Mouse (Mus musculus) lung, embryonic 15.5 days (tissue): ENCODE results near the gene Olfr93. TPM values are rescaled to one million over a fixed set of nuclear protein-coding genes. Genes with fewer than 3 reads are reported as not detected.

Experiments used
- ATAC-seq: fragments of 200-750 bp; cut with Nextera tagmentation; 2 replicates; pipeline ENCODE4 v1.8.0; 2017; ENCODE audit warnings: moderate number of reproducible peaks, borderline replicate concordance; ENCODE audit not compliant: low FRiP score, low TSS enrichment; ENCODE audit errors: extremely low read depth
- H3K27ac ChIP-seq: fragments of 300-500 bp; sonication (generic); 2 replicates; pipeline ENCODE4 v1.5.1; 2015; ENCODE audit warnings: moderate library complexity, mild to moderate bottlenecking, inconsistent platforms
- H3K27me3 ChIP-seq: fragments of 300-500 bp; sonication (generic); 2 replicates; pipeline ENCODE4 v1.6.1; 2015; ENCODE audit warnings: inconsistent platforms
- H3K36me3 ChIP-seq: fragments of 300-500 bp; sonication (generic); 2 replicates; pipeline ENCODE4 v1.6.1; 2015; ENCODE audit warnings: inconsistent platforms
- H3K4me1 ChIP-seq: fragments of 300-500 bp; sonication (generic); 2 replicates; pipeline ENCODE4 v1.6.1; 2015; ENCODE audit warnings: inconsistent platforms
- H3K4me2 ChIP-seq: fragments of 300-500 bp; sonication (generic); 2 replicates; pipeline ENCODE4 v1.6.1; 2015; ENCODE audit warnings: inconsistent platforms, mild to moderate bottlenecking, moderate library complexity
- H3K4me3 ChIP-seq: fragments of 300-500 bp; sonication (generic); 2 replicates; pipeline ENCODE4 v1.5.1; 2015; ENCODE audit warnings: mild to moderate bottlenecking, inconsistent platforms
- H3K9ac ChIP-seq: fragments of 300-500 bp; sonication (generic); 2 replicates; pipeline ENCODE4 v1.6.1; 2015; ENCODE audit warnings: inconsistent platforms
- H3K9me3 ChIP-seq: fragments of 300-500 bp; sonication (generic); 2 replicates; pipeline ENCODE4 v1.6.1; 2016; ENCODE audit warnings: inconsistent platforms
- WGBS: fragments of 180-500 bp; shearing (Covaris S2); methylation state at CpG from one replicate; pipeline ENCODE4 v1.1.7; 2015; 5-methylcytosine and 5-hydroxymethylcytosine counted together
- polyA plus RNA-seq: library from polyadenylated mRNA; unstranded; fragments of >200 nt; fragmentation: Nextera tagmentation; extraction: Ambion mirVana; gene quantifications from 2 replicates; pipeline ENCODE4 v1.2.1, GENCODE M21; 2015

Olfr93 gene
- polyA plus RNA-seq, 1 experiment from 2014 or later: not detected

DNA sequence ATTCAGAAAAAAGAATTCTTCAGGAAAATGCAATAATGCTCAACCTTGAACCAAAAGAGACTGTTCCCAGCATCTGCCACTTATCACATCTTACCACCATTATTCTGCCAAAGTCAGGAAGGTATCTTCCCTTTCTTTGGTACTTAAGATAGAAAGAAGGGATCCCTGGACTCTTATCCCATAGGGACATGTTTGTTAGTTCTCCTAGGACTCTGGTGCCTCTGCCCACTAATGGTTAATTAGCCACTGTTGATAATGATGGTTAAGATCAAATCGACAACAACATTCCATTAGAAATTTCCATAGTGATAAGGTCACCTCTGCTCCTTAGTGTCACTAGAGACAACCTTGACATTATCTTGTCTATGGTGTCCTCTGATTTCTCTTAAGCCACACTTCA, 63.1 kb downstream of the Olfr93 start, which contains the start of gene Olfr91:
Gene Olfr91, minus strand, starts transcription at position 101 of the 400 bp plus-strand sequence.
- no peaks in the 10 kb centered on the region for H3K4me1 ChIP-seq
- no peak within 1 kb of the TSS for H3K9ac ChIP-seq
- 69% methylated on average over 1 of the region's 1 CpGs for WGBS
- no peak within 1 kb of the TSS for H3K4me3 ChIP-seq
- H3K27me3 ChIP-seq: no peaks in the 10 kb centered on the region
- no peak for ATAC-seq
- H3K36me3 ChIP-seq: no peaks in the 10 kb centered on the region
- no peaks in the 10 kb centered on the region for H3K9me3 ChIP-seq
- no peak within 1 kb of the TSS for H3K4me2 ChIP-seq
- no peak within 1 kb of the TSS for H3K27ac ChIP-seq

GRCm38 (mm10) chr17:37093289-37093688, 68.0 kb downstream of the Olfr93 start:
- H3K4me2 ChIP-seq: no peak overlapping the region
- H3K36me3 ChIP-seq: no peaks in the 10 kb centered on the region
- H3K27me3 ChIP-seq: no peaks in the 10 kb centered on the region
- 65% methylated on average over 5 of the region's 5 CpGs for WGBS
- H3K9me3 ChIP-seq: no peaks in the 10 kb centered on the region
- H3K4me3 ChIP-seq: no peak overlapping the region
- no peak for ATAC-seq
- H3K9ac ChIP-seq: no peak overlapping the region
- H3K4me1 ChIP-seq: no peaks in the 10 kb centered on the region
- no peak overlapping the region for H3K27ac ChIP-seq

GRCm38 (mm10) chr17:37092198-37092597, 69.1 kb downstream of the Olfr93 start:
- no peaks in the 10 kb centered on the region for H3K4me1 ChIP-seq
- WGBS: 67% methylated on average over 1 of the region's 1 CpGs
- no peaks in the 10 kb centered on the region for H3K9me3 ChIP-seq
- H3K4me2 ChIP-seq: no peak overlapping the region
- no peak overlapping the region for H3K4me3 ChIP-seq
- H3K9ac ChIP-seq: no peak overlapping the region
- no peak for ATAC-seq
- H3K27ac ChIP-seq: no peak overlapping the region
- H3K27me3 ChIP-seq: no peaks in the 10 kb centered on the region
- H3K36me3 ChIP-seq: no peaks in the 10 kb centered on the region

Other genes with a start within 250 kb of the Olfr93 start
- gene Rnf39, start 218.6 kb downstream of the Olfr93 start, polyA plus RNA-seq: 0.43 and 1.1 TPM in 2 replicates
- gene Ppp1r11, start 209.8 kb downstream of the Olfr93 start, polyA plus RNA-seq: 104 and 113 TPM in 2 replicates
- 98.4 and 102 TPM in 2 replicates for gene Znrd1, start 202.9 kb downstream of the Olfr93 start, polyA plus RNA-seq
- gene Znrd1as, start 202.9 kb downstream of the Olfr93 start, polyA plus RNA-seq: 5.2 and 6.7 TPM in 2 replicates
- gene 2410137M14Rik, start 180.3 kb downstream of the Olfr93 start, polyA plus RNA-seq: not detected in 2 replicates
- 0.40 and 0.48 TPM in 2 replicates for gene H2-M5, start 172.0 kb downstream of the Olfr93 start, polyA plus RNA-seq
- 77.9 and 79.8 TPM in 2 replicates for gene Zfp57, start 160.3 kb downstream of the Olfr93 start, polyA plus RNA-seq
- gene Mog, start 138.1 kb downstream of the Olfr93 start, polyA plus RNA-seq: 0.14 TPM in 1 of 2 replicates, not detected in the other
- gene Gabbr1, start 115.5 kb downstream of the Olfr93 start, polyA plus RNA-seq: 9.4 and 9.7 TPM in 2 replicates
- gene Olfr90, start 73.0 kb downstream of the Olfr93 start, polyA plus RNA-seq: not detected in 2 replicates
- gene Olfr91, start 63.2 kb downstream of the Olfr93 start, polyA plus RNA-seq: not detected in 2 replicates
- gene Olfr92, start 41.4 kb downstream of the Olfr93 start, polyA plus RNA-seq: not detected in 2 replicates
- gene Ubd, start 32.4 kb upstream of the Olfr93 start, polyA plus RNA-seq: 0.86 TPM in 1 of 2 replicates, not detected in the other
- gene Olfr94, start 39.5 kb upstream of the Olfr93 start, polyA plus RNA-seq: not detected in 2 replicates
- gene Olfr95, start 51.6 kb upstream of the Olfr93 start, polyA plus RNA-seq: not detected in 2 replicates
- gene Olfr96, start 58.7 kb upstream of the Olfr93 start, polyA plus RNA-seq: not detected in 2 replicates
- not detected in 2 replicates for gene Olfr97, start 75.8 kb upstream of the Olfr93 start, polyA plus RNA-seq
- gene Olfr98, start 102.3 kb upstream of the Olfr93 start, polyA plus RNA-seq: not detected in 2 replicates
- 2.2 and 3.0 TPM in 2 replicates for gene H2-M3, start 108.7 kb upstream of the Olfr93 start, polyA plus RNA-seq
- not detected in 2 replicates for gene Olfr99, start 122.0 kb upstream of the Olfr93 start, polyA plus RNA-seq
- not detected in 2 replicates for gene Olfr101, start 142.8 kb upstream of the Olfr93 start, polyA plus RNA-seq
- gene Olfr102, start 155.6 kb upstream of the Olfr93 start, polyA plus RNA-seq: not detected in 2 replicates
- not detected in 2 replicates for gene Olfr103, start 178.2 kb upstream of the Olfr93 start, polyA plus RNA-seq
- not detected in 2 replicates for gene Olfr104-ps, start 198.1 kb upstream of the Olfr93 start, polyA plus RNA-seq
- gene Olfr105-ps, start 217.5 kb upstream of the Olfr93 start, polyA plus RNA-seq: not detected in 2 replicates
- gene Olfr106-ps, start 228.9 kb upstream of the Olfr93 start, polyA plus RNA-seq: not detected in 2 replicates
- gene Olfr107, start 237.7 kb upstream of the Olfr93 start, polyA plus RNA-seq: not detected in 2 replicates